Mouse (Mus musculus): ENCODE data around the gene Tll1.

Gene Tll1

DNA sequence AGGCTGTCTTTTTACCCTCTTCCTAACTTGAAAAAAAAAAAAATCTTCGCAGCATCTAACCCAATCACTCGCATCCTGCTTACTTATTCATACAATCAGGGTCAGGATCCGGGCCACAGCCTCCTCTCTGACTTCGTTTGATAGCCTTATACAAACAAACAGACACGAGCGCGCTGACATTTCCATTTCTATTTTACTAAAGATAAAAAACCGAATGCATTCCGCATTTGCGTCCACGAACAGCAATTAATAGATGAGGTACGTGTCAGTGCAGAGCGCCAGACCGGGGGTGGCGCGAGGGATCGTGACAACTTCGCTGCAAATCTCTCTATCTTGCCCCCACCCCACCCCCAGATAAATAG lies at the start of gene Tll1:
Gene Tll1, minus strand, starts transcription at position 248 of the 362 bp plus-strand sequence.
- no peak for DNase-seq (ENCODE audit: low read depth, low spot score)

DNA sequence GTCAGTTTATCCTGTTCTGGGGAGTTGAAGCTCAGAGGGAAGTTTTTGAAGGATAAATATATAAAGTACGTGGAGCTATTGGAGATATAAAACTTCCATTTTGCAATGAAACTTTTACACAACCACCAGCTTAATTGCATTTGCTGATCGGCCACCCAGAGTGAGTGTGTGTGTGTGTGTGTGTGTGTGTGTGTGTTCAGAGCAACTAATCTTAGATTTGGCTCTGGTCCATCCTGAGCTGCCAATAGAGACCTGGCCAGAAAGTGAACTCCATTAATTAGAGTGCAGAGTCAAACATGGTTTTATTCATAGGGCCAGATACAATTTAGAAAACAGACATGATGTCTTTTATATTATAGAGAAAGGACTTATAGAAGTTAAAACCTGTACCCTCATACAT lies 32.6 kb upstream of the Tll1 start:
- no peak for DNase-seq (ENCODE audit: low read depth, low spot score)

DNA sequence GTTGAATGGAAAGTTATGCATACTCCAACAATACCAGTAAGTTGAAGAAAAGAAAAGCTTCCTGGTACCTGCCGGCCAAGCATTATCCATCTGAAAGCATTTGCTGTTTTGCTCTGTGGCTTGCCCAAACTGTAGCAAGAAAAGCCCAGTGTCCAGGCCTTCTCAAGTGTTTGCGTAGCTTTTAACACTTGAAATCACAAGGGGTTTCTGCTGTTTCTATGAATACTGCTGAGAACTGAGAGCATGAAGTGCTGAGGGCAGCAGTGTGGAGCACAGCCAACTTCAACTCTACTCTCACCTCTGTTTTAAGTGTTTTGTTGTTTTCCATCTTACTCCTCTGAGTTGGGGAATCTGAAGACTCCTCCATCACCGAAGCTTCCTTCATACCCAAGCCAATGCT lies 15.5 kb upstream of the Tll1 start:
- DNase-seq (ENCODE audit: low read depth, low spot score): no peak

DNA sequence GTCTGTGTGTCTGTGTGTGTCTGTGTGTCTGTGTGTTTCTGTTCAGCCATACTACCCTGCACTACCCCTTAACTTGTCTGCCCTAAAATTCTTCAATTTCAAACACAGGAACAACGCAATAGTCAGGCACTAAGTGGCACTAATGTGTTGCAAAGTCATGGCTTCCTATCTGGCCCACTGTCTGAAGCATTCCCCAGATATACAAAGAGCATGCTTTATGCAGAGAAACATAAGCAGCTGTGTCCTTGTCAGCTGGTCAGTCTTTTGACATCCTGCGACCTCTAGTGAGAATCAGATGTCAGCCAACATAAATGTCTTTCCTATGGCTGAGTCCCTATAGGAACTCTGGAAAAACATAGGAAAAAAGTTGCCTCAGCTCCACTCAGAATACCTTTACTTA lies 11.6 kb upstream of the Tll1 start:
- DNase-seq (ENCODE audit: low read depth, low spot score): no peak

DNA sequence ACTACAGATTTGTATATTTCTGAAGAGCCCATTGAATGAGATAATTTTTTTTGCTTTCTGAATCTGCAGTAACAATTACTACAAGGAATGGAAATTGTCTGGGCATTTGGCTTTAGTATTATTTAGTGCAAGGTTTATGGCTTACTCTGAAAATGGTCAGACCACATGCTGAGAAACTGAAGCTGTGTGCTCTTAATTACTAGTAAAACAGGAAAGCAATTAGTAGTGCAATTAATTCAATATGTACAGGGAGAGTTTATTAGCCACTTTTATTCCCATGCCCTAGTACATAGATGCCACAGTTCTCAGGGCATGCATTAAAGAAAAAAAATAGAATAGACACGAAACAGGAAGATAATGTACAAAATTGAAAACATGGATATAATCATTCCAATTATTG lies 10.2 kb upstream of the Tll1 start:
- no peak for DNase-seq (ENCODE audit: low read depth, low spot score)

DNA sequence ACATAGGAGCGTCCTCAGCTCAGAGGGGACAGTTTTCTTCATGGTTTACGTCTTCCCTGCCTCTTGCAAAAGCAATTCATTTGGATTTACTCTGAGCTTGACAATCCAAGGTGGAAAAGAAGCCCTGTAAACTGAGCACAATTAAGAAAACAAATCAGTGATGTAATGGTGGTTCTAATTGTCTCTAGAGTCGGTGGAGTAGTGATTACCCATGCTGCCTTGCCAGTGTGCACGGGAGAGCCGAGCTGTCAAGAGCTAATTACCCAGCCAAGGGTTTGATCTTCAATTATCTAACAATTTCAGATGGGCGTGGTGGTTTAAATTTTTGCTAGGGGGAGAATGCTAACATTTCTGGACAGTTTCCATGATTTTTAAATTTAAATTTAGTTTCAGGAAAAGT lies 9.3 kb upstream of the Tll1 start:
- DNase-seq (ENCODE audit: low read depth, low spot score): no peak

DNA sequence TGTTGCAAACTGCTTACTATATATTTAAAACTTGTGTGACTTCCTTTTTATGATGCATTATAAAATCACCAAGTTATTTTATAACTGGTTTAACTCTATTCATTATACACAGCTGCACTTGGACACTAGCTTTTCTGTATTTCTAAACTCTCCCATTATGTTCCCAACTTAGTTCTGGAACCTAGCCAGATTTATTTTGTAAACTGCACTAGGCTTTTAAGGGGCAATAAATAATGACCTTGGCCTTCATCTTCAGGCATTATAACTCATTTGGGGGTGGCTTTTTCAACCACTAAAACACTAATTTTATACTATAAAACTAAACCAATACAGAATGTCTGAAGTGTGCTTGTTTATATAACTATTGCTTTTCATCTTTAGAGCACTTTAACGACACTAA lies 8.8 kb upstream of the Tll1 start:
- DNase-seq (ENCODE audit: low read depth, low spot score): no peak

DNA sequence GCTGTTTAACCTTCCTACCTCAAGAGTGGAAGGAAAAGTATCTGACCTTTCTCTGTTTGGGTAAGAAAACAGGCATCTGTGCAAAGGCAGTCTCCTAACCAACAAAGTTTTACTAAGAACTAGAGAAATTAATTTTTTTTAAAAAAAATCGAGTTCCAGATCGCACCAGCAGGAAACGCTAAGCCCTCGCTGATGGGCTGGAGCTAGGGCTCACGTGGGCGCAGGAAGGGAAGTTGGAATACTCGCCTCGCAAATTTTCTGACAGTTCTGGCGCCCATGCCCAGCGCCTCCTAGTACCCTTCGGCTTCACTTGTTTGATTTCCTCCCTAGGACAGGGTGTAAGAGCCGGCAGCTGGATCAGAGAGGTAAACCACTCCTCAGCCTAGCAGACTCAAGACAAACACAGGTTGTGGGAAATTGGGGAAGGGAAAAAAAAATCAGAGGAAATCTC lies 365 bp upstream of the Tll1 start:
- DNase-seq (ENCODE audit: low read depth, low spot score): no peak

DNA sequence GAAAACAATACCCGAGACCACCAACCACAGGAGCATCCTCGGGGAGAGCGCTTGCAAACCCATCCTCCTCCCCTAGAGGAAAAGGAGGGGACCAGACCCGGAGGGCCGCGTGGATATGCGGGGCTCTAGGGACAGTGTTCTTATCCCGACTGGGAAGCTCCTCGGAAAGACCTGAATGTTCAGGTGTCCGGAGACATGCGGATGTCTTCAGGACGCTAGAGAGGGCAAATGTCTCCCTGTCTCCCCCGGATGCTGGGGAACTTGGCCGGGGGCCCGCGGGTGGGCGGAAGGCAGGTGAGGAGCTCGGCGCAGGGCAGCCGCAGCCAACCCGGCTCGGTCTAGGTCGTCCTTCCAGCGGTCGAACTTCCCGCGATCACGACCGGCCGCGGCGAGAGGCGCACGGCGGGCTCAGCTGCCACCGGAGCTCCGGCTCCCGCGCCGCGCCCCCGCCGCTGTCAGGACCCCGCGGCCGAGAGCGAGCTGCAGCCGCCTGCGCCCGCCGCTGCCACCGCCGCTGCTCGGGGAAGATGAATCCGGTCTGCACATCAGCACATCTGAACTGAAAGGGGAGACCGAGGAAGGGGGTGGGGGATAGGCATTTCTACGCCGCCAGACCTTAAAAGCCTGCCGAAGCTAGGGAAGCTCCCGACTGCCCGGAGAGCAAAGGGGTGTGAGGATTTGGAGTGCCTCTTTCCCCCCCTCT lies 599 bp downstream of the Tll1 start:
- no peak for DNase-seq (ENCODE audit: low read depth, low spot score)

DNA sequence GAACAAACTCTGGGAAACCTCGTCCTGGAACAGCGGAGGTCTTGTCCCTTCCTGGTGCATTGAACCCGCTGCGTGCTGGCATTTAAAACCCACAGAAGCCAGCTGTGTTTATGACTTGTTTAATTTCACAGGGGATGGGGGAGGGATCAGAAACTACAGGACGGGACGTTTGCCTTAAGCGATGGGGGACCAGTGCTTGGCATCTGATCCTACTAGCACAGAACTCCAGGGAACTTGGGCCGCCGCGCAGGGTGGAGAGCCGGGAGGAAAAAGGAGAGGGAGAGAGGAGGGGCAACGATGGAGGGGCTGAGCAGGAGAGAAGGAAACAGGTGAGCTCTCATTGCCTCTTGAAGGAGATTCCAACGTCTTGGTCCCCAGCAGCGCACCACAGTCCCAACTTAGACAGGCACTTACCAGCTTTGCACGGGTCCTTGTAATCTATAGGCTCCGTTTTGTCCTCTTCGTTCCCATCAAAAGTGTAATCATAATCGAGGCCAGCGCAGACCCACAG lies 1.2 kb downstream of the Tll1 start:
- no peak for DNase-seq (ENCODE audit: low read depth, low spot score)

DNA sequence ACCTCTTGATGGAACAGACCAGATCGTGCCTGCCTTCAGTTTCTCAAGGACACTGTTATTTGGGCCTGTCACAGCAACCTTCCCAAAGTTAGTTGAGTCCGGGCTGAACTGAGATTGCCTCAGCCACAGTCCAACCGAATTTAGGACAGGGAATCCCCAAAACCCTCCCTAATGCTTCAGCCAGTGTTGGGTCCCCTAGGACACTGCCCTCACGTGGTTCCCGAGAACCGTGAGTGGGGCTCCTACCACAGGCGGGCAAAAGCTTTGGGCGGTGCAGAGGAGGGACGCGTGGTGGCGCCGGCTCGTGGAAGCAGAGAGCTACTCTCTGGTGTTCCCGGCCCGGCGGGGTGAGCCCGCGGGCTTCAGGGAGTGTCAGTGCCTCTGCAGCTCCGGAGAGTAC lies 1.9 kb downstream of the Tll1 start:
- no peak for DNase-seq (ENCODE audit: low read depth, low spot score)

DNA sequence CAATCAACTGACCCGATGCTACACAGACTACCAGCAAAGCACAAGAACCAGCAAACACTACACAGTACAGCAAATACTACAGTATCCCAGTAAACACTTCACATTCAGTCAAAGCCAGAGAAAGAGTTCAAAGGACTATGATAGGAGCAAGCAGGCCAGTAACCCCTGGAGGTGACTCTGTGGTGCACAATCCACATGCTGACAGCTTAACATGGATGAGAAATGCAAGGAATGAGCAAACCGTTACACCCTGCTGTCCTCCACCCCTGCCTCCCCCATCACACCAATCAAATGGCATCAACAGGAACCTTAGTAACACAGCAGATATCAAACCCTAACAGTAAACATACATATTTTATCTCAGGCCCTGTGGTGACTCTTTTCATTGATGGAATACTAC lies 7.7 kb downstream of the Tll1 start:
- no peak for DNase-seq (ENCODE audit: low read depth, low spot score)

DNA sequence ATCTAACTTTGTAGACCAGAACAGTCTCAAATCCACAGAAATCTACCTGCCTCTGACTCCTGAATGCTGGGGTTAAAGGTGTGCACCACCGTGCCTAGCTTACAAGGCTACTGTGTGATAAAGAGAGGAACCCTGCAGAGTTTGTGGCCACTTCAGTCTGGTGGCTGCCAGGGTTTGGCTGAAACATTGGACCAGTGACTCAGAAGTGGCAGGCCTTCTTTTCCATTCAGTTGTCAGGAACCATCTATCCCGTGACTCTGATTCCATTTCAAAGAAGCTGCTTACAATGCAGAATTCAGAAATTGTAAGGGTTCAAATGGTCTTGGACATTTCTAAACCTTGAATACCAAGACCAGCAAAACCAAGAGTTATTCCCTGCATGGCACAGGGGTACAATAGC lies 12.7 kb downstream of the Tll1 start:
- no peak for DNase-seq (ENCODE audit: low read depth, low spot score)

DNA sequence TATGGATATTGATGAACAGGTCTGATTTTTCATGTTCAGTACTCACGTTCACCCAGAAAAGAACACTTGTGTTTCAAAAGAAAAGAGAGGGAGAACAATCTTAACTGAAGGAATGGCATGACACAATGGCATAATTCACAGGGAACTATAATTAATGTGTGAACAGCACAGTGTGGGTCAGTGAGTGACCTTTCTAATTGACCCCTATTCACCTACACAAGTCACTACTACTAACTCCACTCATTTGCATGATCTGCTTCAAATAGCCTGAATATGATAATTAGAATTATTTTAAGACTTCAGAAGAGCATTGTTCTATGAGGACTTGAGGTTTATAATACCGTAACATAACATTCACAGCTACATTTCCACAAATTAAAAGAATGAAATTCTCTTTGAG lies 18.2 kb downstream of the Tll1 start:
- no peak for DNase-seq (ENCODE audit: low read depth, low spot score)

DNA sequence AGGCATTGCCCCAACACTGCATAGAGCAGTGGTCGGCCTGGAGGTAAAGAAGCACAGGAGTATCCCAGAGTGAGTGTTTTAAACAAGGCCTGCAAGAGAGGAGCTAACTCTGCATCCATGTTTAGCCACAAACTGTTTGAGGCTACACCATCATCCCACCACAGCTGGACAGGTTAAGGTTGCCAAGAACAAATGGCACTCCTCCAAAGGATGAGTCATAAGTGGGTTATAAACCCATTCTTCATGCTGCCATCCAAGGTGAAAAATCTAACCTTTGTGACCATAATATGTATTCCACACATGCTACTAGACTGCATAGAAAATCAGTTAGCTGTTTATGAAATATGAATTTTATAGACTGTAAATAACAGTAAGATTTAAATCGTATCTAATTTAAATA lies 29.1 kb downstream of the Tll1 start:
- DNase-seq (ENCODE audit: low read depth, low spot score): no peak

DNA sequence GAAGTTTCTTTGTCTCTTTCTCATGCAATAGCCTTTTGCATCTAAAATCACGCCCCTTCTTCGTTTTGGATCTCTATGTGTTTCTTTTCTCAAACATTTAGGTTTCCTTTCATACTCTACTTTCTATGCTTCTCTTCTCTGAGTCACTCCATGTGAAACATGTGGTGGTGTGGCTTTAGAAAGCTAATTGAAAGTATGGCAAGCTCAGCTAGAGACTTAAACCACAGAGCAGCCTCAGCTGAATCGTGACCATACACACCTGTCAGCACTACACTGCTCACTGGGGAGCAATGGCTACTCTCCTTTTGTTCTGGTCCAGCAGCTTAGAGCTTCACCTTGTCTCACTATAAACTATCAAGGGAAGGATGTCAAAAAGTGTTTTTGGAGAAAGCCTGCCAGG lies 31.2 kb downstream of the Tll1 start:
- DNase-seq (ENCODE audit: low read depth, low spot score): no peak

DNA sequence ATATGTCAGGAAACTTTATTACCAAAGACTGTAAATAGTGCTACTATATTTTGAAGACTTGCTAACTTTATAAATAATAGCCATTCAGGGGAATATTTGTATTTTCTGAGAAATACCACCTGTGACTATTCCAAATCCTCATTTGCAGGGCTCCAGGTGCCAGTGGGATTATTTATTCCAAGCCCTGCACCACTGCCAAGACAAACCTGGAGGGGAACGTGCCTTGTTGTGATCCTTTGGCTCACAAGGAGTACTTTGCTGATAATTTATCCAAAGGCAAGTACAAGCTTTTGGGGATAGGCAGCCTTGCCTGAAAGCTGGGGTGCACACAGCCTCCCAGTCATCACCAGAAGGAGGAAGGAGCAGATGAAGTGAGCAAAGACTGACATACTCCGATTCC lies 32.3 kb downstream of the Tll1 start:
- no peak for DNase-seq (ENCODE audit: low read depth, low spot score)

DNA sequence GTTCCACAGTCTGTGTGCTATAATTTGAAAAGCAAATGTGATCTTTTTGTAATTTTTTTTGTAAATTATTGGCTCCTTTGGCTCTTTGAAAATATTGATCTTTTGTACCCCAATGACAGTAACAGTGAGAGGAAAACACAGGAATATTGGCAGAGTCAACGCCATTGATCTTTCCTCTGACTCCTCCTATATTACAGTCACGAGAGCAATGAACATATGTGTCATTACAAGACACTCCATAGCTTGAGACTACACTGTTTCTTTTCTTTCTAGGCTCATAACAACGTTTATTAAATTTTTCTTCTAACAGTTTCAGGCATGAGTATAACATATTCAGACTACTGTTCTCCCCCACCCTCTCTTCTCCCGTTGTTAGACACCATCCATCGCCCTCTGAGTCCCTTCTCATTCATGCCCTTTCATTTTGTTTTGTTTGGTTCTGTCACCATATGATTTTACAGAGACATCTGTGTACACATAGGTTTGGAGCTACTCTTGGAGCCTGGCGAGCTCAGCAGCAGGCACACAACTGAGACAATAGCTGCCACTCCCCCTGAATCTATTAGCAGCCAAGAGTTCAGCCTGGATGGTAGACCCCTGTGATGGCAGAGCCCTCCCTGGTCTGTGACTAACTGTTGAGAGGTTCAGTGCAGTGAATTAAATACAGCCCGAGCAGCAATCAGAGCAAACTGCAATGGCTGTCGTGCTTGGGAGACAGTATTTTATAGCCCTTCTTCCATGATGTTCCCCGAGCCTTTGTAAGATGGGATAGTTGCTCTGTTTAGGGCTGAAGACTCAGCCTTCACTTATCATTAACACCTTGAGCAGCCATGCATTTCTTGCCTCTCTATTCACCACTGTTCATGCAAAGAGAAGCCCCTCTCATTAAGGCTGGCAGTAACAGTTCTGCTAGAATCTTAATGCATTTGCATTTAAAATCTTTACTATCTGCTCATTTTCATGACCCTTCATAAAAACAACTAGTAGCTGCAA lies 52.9 kb downstream of the Tll1 start:
- DNase-seq (ENCODE audit: low read depth, low spot score): no peak

DNA sequence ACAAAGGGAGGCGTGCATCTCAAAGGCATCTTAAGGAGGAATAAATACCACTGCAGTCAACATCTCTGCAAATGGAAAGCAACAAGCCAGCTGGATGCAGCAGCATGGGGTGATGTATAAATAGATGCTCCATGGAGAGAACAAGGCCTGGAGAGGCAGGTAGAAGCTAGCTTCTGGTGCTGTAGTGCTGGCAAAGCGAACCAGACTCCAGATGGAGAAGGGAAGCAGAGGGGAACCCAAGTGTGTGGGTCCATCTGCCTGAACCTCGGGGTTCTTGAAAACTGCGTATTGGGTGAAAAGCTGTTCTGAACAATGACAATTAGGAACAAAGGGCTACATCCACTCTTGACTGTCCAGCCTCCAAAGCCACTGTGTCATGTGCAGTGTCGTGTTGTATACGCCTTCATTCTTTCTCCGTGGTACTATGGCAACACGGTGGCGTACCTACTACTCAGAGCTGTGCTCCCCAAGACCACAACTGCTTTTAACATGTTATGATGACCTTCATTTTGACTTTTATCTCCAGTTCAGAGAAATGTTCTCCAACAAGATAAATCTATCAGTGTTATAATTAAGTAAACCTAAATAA lies 53.8 kb downstream of the Tll1 start:
- DNase-seq (ENCODE audit: low read depth, low spot score): no peak

DNA sequence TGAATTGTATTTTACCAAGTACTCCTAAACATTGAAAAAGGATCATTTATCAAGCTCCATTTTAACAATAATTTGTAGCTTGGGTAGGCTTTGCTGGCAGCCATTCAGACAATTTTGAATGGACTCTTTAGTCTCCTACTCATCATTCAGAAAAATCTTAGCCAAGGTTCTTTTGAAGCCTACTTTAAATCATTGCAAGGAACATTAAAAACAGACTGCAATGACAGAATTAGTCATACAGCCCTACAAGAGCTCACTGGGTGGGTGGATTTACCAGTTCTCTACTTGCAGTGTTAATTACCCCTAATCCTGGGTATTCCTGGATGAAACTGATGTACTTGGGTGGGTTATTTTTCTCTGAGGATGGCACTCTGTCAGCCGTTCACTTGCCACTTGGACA lies 69.5 kb downstream of the Tll1 start:
- DNase-seq (ENCODE audit: low read depth, low spot score): no peak

DNA sequence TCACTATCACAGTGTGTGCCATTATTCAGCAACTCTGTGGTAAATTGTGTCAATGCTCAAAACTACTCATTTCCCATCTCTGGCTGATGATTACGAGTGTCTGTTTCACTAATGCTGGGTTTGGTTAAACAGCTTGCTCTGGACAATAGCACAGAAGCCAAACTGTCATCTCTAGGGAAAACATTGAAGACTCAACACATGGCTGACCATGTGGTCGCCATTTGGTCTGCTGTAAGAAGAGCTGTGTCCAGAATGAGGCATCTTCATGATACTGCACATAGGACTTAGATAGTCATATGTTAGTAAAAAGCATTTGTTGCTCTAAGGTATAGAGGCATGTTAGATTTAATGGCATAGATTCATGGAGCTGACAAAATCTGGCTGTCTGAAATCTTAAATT lies 98.9 kb downstream of the Tll1 start:
- no peak for DNase-seq (ENCODE audit: low read depth, low spot score)

DNA sequence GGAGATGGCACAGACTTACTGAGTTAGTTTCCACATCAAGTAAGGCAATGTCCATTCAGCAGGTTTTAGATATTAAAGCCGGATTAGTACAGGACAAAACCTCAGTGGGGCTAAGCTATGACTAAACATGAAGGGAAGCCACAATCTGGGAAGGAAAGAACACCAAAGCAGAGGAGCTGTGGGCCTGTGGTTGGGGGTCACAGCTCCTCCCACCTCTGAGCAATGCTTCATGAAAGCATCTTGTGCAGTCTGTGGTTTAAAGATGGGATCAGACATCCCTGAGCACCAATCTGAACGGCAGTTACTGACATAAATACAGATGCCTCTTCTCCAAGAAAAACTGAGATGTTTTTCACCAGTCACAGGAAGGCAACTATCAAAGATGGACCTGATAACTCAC lies 132.7 kb downstream of the Tll1 start:
- DNase-seq (ENCODE audit: low read depth, low spot score): no peak

All from A20 (cell line).